Mouse (Mus musculus) regulatory T cell (primary cell): ENCODE measurements around the gene Fbxo22.
"Not testable (repeated sequence)": the region's sequence is repeated elsewhere in the genome, so short reads cannot be mapped to it uniquely, and the experiment has no call there.

ENCODE experiments used
- in situ Hi-C: fragments of 300-600 bp; cut with MboI, MseI; formaldehyde crosslinking; loops from one replicate; pipeline ENCODE4 v1.15.1; 2025; ENCODE audit warnings: high pct_unique_total_duplicates

The Fbxo22 gene

DNA sequence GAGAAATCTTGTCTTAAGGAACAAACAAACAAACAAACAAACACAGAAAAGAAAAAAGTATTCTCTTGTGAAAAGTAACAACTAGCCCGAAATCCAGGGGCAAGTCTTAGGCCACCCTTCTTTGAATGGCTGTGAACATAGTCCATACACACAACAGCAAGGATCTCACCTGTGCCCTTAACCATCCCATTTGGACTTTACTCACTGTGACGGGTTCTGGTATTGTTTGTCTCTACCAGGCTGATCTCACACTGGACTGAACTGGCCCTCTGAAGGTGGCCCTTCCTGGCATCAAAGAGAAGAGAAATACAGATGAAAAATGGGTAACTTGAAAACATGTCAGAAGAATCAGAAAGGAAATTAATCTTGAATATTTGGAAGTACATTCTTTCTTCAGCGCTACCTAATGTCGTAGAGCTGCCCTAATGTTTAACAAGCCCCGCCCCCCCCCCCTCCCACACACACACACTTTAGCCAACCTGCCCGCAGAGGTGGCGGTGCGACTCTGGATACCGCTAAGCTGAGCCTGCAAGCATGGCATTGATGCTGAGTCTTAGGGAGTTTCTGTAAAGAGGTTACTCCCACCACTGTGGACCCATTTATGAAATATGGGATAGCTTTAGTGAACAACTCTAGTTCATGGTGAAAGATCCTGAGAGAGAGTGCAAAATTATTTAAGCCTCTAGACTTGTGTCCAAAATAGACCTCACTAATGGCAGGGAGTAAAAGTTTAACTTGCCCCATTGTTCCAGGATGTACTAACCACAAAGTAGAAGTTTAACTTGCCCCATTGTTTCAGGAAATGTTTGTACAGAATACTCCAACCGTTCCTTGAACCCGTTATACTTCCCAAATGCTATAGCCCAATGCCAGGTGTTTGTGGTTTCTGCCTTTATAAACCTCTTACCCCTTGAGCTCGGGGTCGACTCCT, 27.8 kb downstream of the Fbxo22 start:
- in situ Hi-C loops: no loop called here

DNA sequence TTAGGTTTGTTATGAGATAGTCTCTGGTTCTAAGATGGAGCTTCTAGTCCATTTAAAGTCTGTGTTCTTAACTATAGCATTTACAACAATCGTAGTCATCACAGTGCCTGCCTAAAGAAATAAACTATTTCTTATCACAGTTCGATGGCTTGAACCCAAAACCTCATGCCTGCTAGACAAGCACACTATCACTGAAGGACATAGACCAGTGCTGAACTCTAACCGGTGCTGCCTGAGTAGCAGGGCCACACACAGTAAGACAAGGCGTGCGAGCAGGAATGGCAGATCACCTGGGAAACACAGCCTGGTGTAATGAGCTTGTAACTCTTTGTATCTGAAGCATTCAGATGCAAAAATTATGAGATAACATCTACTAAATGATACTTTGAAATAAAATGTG, 32.1 kb downstream of the Fbxo22 start:
- in situ Hi-C loops: no loop called here

DNA sequence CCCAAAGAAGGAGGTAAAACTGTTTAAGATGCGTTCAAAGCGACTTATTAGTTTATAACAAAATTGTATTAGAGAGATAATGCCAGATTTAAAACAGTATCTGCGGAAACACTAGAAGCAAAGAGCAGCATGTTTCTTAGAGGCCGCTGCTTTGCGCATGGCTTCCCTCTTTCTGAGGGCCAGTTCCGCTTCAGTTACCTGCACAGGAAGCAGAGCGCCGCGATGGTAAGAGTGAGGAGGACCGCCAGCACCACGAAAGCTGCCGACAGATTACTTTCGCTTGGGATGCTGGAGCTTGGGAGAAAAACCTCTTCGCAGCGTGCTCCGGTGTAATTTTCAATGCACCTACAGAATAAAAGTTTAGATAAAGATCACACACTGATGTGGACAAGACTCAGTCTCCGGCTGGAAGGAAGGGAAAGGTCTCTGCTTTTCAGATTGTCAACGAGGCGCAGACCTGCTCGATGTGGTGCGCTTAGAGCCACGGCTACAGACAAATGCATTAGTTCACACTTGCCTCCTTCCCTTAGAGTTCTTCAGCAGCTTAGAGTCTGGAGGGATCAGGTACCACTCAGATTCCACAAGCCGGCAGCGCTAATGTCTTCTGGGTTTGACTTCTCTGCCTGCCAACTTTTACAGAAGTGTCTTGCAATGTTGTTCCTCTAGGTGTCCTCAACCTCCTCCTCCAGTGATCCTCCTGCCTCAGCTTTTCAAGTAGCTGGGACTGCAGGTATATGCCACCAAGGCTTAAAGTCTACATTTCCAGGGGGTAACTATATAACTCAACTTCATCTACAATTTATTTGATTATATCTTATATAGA, 33.3 kb downstream of the Fbxo22 start:
- in situ Hi-C loops: no loop called here

DNA sequence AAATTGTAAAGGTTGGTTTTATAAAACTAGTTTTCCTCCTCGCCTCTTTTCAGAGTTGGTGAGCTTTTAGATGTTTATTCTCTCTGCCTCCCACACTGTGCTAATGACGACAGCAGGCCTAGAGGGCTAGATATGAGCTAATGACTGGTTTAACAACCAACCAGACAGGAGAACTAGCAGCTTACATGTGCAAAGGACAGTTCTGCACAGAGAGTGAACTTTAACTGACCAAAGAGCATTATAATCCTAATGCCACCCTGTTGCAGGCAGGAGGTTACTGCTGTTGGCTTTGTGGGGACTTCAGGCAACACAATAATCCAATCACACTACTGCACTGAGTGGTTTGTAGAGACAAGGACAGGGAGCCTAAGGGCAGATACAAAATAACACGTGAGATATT, 34.6 kb downstream of the Fbxo22 start:
- in situ Hi-C loops: no loop called here

DNA sequence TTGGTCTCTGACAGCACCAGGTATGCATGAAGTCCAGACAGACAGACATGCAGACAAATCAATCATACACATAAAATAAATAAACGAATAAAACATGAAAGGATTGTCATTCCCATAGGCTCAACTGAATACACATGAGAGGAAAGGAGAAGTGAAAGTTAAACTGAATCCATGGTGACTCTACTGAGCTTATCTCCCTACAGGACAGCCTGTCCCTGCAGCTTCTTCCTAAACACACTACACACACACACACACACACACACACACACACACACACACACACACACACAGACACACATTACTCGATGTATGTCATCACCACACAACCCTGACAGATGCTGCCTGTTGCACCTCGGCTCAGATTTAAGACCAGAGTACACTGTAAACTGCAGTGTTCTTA, 35.4 kb downstream of the Fbxo22 start:
- in situ Hi-C loops: no loop called here

DNA sequence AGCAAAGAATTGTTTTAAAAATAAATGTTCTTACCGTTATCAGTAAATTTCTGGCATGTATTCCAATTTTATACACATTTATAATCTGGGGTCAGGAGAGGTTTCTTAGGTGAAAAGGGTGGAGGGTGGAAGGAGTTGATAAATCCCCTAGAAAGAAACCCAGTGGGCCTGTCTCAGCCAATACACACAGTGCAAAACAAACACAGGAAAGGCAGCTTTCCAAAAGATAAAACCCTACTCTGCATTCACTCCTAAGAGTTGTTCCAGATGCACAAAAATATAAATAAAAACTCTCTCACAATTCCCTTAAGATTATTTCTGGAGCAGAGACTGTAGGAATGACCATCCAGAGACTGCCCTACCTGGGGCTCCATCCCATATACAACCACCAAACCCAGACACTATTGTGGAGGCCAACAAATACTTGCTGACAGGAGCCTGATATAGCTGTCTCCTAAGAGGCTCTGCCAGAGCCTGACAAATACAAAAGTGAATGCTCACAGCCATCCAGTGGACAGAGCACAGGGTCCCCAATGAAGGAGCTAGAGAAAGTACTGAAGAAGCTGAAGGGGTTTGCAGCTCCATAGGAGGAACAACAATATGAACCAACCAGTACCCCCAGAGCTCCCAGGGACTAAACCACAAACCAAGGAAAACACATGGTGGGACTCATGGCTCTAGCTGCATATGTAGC, 36.5 kb downstream of the Fbxo22 start:
- in situ Hi-C loops: not testable (repeated sequence)

DNA sequence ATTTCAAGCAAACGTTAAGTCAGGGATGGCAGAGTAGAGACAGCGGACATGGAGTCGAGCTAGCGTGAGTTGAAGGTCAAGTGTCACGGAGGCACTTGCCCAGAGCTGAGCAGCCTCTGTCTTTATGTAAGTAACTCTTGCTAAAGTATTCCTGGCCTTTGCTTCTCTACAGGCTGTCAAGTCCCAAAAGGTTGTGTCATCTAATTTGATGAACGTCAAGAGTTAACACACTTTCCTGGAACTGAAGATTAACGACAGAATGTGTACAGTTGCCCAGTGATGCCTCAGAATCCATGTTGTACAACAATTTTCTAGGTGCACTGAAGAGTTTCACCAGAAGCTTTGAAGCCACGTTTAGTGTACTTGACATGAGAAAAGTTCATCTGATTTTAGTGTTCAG, 37.7 kb downstream of the Fbxo22 start:
- in situ Hi-C loops: no loop called here

DNA sequence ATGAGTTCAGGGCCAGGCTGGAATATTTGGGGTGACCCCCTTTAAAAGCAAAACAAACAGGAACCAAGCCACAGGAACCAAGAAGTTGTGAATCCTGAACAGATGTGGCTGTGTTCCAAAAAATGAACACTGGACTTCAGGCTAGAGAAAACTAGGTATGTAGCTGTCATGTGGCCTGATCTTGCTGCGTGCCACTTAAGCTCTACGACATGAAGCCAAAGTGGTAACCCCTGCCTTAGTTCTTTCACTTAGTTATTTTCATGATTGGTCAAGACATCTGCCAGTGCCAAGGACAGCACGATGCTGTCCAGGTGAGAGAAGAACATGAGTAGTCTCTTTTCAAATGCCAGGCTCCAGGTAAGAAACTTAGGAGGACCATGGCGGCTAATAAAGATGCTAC, 38.2 kb downstream of the Fbxo22 start:
- in situ Hi-C loops: no loop called here

DNA sequence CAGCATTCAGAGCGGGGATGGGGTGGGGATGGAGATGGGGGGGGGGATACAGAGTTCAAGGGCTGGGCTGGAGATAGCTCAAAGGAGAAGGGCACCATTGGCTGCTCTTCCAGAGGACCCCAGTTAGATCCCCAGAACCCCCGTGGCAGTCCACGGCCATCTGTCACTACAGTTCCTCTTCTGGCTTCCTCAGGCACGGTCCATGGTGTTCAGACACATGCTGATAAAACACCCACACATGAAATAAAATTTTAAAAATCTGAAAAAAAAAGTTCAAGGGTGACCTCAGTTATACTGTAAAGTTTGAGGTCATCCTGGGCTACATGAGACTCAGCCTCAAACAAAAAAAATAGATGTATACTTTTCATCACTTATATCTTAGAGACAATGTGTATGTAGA, 39.7 kb downstream of the Fbxo22 start:
- in situ Hi-C loops: no loop called here

DNA sequence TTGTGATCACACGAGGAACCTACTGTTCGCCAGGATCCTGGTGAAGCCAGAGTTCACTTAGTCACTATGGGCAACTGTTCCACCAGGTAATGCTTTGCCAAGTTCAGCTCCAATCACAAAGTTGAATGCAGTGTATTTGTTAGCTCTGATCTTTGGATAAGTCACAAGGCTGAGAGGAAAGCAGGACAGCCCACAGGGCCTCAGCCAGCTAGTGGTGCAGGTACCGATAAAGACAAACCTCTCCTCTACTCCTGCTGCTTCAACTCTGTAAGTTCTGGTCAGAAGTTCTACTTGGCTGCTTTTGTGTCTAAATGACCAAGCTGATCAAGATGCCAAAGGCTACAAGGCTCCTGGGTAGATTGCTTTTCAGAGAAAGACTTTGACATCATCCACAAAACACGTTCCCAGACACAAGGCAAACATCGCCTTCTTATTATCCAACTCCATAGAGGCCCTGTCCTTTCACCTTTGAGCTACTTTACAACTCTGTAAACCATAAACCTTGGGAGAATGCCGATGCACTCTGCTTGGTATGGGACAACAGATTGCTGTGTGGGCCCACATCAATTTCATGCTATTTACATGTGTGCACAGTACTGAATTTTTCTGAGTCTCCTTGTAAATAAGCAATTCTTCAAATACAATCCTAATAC, 42.0 kb downstream of the Fbxo22 start:
- in situ Hi-C loops: loop anchor here (5.0 kb wide), 1 partner anchor 223 kb away; the partner anchor contains the start of gene Chrna3

DNA sequence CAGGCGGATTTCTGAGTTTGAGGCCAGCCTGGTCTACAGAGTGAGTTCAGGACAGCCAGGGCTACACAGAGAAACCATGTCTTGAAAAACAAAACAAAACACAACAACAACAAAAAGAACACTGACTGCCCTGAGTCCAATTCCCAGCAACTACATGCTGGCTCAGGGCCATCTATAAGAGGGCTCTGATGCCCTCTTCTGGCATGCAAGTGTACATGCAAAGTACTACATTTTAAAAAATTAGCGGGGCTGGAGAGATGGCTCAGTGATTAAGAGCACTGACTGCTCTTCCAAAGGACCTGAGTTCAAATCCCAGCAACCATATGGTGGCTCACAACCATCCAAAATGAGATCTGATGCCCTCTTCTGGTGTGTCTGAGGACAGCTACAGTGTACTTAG, 43.4 kb downstream of the Fbxo22 start:
- in situ Hi-C loops: loop anchor here (5.0 kb wide), 1 partner anchor 225 kb away; the partner anchor contains the start of gene Chrna3

DNA sequence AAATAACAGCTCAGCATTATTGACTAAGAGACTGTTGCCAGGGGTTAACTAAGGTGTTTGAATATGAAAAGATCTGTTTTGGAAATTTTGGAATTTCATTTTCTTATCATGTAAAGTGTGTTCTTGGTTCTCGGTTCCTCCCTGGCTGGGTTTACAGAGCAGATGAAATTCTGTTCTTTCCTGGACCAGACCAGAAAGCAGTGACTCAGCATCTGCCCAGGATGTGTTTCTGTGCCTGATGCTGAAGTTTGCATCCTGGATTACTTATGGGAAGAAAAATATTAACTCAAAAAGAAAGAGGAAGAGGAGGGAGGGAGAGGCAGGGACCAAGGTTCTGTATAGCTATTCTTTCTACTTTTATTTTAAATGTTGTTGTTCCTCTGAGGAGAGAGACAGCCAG, 45.1 kb downstream of the Fbxo22 start:
- in situ Hi-C loops: loop anchor here (5.0 kb wide), 1 partner anchor 227 kb away; the partner anchor contains the start of gene Chrna3

DNA sequence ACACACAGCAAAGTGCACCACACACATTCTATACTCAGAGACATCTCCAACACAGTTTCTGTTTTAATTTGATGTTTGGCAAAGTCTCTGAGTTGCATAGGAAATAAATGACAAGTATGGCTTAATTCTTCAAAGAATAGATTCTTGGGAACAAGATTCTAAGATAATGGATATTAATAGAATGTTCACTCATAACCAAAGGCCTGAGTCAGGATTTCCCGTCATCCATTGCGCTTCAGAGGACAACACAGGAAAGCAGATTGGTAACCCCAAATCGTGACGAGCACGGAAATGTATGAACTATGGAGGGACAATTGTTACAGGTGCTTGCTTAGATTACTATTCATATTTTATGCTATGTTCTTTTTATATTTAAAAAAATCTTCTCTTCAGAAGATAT, 46.3 kb downstream of the Fbxo22 start:
- in situ Hi-C loops: no loop called here

DNA sequence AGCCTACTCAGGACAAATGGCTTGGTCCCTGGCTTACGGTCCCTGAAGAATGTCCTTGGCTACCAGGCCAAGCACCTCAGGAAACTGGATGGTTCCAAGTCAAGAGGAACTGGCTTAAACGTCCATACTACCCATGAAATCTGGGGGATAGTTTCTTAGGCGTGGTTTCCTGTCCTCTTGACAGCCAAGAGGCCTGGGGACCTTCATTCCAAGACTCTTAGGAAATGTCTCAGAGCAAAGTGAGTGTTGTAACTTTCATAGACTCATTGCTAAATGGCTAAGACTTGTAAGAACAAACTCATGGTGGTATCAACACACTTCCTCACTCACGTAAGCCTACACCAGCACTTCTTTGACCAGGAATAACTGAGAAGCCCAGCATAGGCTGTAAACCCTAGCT, 46.9 kb downstream of the Fbxo22 start:
- in situ Hi-C loops: no loop called here

DNA sequence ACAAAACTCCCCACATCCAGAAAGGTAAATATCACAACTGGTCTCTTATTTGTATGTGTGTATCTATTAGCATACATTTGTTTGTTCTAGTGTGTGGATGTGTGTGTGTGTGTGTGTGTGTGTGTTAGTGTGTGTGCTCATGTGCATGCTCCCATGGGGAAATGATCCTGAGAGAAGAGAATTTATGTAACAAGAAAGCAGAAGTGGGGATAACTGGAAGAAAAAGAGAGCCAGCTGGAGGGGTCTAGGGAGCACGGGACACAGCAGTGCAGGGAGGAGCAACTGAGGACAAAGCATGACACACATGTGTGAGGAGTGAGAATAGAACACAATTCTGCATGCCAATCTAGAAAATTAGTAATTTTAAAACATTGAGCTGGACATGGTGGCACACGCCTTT, 48.4 kb downstream of the Fbxo22 start:
- in situ Hi-C loops: no loop called here

DNA sequence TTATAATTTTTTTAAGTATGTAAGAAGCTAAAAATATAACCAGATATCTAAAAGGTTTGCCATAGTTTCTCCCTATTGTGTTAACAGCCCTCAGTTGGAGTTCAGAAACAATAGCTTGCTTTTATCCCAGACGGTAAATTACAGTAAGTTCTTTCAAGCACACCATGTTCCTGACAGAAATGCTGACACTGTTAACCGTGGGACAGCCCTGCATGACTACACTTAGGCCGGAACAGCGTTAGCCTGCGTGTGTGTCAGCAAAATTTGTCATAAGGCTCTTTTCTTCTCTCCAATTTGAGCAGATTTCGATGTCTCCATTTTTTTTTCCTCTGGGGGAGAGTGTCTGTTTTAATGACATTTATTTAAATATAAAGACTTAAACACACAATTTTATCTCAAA, 51.0 kb downstream of the Fbxo22 start:
- in situ Hi-C loops: loop anchor here (10.0 kb wide), 1 partner anchor 635 kb away; no protein-coding TSS in a partner anchor

DNA sequence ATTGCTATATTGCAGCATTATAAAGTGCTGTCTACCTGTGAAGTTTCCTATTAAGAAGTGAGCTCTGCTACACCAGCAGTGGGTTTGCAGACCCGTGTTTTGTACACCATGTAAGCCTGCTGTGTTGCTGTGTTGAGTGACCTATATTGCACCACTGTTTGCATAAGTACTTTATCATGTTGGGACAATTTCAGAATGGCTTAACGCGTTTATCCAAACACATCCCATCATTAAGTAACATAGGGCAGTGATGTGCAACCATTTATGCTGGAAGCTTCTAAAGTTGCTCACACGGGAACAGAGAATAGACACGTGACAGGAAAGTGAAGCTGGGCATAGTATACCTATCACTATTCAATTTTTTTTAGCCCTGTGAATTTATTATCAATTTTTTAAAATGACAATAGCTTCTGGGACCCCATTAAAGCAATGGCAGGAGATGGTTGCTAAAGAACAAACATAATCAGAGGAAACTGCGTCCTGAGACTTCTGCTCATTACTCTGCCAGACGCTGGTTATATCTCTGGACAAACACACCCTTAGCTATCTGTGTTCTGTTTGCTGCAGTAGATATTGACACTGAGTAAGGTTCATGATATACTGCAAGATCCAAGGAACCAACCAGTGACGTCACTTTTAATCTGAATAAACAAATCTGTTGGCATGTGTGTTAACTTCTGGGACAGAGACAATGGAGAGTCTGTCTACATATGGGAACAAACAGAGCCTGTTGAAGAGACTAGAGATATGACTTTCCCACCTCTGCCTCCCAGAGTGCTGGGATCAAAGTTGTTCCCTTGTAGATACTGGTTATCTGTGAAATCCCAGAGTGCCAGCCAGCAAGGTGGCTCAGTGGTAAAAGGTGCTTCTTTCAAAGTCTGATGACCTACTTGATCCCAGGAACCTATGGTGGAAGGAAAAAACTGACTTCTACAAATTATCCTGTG, 55.9 kb downstream of the Fbxo22 start:
- in situ Hi-C loops: loop anchor here (10.0 kb wide), 1 partner anchor 640 kb away; no protein-coding TSS in a partner anchor

DNA sequence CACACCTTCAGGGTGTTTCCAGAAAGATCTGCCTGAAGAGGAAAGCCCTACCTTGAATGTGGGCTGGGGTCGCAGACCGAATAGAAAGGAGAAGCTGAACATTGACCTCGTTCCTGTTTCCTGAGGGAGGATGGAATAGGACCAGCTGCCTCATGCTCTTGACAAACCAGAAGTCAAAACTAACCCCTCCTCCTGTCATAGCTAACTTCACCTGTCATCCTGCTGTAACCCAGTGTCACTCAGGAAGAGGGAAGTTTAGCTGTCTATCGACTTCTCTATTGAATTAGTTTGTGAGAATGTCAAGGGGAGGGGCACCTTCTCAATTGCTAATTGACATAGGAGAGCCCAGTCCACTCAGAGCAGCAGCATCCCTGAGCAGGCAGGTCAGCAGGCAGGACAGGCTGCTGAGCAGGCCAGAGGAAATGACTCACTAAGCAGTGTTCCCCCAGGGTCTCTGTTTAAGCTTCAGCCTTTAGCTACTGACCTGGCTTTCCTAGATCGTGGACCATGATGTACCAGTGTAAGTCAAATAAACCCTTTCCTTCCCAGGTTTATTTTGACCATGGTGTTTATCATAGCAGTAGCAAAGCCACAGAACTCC, 63.3 kb downstream of the Fbxo22 start:
- in situ Hi-C loops: no loop called here

DNA sequence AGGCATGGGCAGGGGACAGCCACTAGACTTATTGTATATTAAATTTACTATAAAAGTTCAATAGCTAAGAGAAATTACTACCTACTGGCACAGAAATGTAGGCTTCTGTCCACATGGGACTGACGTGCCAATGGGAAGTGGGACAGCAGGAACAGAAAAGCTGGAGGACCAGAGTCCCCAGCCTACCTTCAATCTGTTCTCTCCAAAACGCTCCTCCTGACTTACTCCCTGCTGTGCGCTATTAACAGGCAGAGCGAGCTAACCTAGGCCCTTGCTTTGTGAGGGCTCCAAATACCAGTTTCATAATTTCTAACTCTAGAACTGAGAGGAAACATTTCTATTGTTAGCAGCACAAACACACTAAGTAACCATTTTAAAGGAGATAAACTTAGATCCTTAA, 65.2 kb downstream of the Fbxo22 start:
- in situ Hi-C loops: no loop called here
